Mouse (Mus musculus) right cerebral cortex, postnatal 14 days (tissue): Measurements from ENCODE around the gene F11r.

Experiments used
- DNase-seq: peaks from one replicate; pipeline ENCODE4 v3.0.0; 2022

F11r gene

GRCm38 (mm10) chr1:171439072-171439471, 1.7 kb downstream of the F11r start:
- no peak for DNase-seq

DNA sequence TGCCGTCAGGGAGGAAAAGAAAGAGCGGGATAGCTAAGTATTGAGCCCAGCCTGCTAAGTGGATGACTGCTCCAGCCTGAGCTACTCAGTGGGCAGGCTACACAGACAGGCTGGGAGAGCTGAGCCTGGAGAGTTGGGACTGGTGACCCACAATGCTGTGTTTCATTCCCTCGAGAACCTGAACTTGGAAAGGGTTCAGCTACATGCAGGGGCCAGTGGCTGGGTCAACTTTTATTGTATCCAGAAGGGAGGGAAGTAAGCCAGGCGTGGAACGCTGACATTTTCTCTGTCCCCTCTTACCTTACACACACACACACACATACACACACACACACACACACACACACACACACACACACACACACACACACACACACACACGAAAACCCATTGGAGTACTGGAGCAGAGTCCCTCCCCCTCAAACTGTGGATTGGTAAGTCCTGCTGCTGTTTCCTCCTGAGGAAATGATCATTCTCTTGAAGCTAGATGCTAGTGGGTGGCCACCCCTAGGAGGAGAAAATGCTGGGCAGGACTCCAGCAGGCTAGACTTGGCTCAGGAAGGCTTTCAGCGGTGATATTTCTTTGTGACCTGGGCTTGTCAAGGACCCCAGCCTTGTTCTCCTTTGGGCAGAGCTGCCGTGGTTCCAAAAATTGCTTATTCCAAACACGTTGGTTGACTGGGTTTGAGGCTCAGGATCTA, 2.8 kb downstream of the F11r start:
- no peak for DNase-seq

DNA sequence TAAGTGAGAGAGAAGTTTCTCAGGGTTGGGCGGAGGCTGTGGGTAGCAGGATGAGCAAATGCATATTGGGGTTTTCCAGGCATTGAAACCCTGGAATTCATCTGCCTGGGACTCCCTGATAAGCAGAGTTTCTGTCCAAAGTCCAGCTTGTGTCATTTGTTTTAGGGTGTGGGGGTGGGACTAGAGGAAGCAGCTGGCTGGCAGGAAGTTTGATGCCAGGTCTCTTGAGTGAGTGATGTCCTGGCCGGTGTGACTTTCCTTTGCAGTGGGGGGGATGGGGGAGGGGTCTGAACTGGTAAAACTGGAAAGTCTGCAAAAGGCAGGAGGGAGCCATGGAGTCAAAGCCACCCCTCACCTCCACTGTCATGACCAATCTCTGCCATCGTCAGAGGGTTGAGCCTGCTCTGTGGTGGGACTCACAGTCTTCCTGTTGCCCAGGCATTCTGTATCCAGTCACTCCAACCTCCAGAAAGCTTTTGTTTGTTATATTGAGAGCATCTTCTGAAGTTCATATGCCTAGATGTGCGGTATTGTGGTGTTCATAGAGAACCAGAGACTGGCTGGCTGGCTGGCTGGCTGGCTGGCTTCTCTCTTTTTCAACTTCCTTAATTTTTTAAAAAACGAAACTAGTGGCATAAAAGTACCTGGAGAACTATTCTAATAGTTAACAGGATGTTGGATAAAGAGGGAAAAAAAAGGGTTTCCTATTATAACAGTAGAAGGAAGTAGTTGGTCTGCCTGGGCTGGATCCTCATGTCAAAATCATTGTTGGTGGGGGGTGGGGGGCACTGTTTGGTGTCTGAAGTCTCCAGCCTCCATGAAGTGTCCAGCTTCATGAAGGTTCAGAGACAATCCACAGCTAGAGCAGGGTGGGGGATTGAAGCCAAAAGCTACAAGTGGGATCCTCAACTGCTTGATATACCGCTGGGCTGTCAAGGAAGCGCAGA, 4.4 kb downstream of the F11r start:
- no peak for DNase-seq

DNA sequence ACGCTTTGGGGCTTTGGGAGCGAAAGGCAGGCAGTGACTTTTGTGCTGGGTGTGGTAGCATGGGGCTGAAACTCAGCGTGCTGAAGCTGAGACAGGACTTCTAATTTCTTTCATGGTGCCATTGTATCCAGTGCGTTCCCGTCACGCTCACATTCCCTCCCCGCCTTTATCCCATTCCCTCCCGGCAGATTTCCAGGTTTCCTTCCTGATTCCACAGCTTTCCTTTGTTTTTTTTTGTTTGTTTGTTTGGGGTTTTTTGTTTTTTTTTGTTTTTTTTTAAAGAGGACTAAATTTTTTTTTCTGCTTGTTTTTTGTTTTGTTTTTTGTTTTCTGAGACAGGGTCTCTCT, 5.1 kb downstream of the F11r start:
- no peak for DNase-seq

- DNase-seq: no peak
Measured at GRCm38 (mm10) chr1:171445050-171445449, 7.7 kb downstream of the F11r start.

DNA sequence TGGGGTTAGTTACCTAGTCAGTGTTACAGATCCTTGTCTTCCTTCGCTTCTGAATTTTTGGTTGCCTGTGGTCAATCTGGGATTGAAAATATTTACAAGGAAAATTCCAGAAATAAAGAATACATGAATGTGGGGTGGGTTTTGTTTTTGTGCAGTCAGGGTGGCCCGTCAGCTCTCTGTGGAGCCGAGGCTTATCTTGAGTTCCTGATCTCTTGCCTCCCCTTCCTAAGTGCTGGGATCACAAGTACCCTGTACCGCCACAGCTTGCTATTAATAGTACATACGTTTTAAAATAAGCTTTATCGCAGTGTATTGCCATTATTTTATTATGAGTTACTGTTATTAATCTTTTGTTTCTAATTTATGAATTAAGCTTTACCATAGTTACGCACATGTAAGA, 9.5 kb downstream of the F11r start:
- no peak for DNase-seq

- DNase-seq: no peak
Measured at GRCm38 (mm10) chr1:171447692-171448091, 10.4 kb downstream of the F11r start.

DNA sequence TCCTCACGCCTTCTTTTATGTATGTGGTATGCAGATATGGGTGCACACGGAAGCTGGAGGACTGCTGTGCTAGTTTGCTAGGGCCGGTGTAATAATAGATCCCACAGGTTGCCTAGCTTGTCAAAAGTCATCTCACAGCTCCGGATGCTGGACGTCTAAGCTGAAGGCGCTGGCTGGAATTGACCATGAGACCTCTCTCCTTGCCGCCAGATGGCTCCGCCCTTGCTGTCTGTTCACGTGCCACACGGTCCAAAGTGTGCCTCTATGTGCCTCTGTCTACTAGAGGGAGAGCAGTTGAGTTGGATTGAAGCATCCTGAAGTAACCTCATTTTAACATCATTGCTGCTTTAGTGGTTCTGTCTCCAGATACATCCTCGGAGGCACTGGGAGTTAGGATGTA, 12.7 kb downstream of the F11r start:
- DNase-seq: no peak

DNA sequence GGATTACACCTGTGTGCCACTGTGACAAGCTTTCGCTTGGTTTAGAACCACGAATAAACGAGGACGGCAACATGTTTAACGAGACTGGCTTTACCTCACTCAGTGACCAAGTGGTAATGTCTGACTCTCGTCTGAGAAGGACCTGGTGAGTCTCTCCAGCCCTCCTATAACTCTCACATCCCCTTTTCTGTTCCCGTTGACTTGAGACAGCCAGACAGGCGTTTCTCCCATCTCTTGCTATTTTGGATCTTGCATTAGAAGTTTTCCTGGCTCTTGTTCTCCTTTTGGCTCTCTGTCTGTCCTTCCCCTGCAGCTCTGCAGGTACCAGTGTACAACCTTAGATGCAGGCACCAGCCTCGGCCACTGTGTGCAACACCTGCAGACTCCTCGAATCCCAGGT, 13.7 kb downstream of the F11r start:
- DNase-seq: no peak

DNA sequence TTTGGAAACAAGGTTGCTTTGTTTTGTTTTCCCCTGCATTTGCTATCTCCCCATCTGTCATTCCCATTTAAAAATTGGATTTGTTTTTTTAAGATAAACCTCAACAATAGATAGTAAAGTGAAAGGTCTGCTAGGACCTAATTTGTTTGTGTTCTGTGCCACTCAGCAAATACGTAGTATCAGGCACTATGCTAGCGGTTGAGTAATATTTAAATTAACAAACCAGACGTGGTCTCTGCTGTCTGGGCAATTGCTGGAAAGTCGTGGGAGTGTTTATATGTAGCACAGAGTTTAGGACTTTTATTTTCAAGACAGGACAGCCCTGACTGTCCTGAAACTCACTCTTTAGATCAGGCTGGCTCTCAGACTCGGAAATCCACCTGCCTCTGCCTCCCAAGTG, 15.2 kb downstream of the F11r start:
- DNase-seq: no peak

DNA sequence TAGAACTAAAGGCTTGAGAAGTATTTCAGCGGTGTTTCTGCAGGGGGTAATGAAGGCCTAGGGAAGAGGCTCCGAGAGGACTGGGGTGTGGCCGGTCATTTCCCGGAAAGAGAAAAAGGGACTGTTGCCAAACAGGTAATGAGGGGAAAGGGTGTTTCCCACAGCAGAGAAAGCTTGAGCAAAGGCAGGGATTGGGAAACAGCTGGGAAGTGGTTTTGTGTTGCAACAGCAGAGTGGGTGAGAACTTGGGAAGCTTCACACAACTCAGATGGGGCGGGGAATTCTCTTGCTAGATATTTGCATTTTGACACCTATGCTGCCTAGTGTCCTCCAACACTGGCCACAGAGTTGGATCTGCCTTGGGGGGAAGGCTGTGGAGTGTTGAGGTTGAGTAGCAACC, 15.6 kb downstream of the F11r start:
- DNase-seq: no peak

- DNase-seq: no peak
Measured at GRCm38 (mm10) chr1:171454926-171455325, 17.6 kb downstream of the F11r start.

- no peak for DNase-seq
Measured at GRCm38 (mm10) chr1:171457568-171457967, 20.2 kb downstream of the F11r start.

DNA sequence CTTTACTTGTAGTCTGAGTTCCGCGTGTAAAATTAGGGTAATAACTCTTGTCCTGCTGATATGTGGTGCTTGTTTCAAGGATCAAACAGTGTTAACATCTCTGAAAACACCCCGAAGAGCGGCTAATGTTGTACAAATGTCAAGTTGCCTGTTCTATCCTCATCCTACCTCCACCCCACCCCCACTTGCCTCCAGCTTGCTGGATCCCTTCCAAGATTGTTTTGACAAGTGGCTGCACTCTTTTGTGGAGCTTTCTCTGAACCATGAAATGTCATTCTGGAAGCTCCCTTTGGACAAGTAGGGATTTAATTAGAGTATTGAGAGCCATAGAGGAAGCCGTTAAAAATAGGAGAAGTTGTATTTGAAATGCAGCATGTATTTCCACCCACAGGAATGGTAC, 22.5 kb downstream of the F11r start:
- DNase-seq: no peak

DNA sequence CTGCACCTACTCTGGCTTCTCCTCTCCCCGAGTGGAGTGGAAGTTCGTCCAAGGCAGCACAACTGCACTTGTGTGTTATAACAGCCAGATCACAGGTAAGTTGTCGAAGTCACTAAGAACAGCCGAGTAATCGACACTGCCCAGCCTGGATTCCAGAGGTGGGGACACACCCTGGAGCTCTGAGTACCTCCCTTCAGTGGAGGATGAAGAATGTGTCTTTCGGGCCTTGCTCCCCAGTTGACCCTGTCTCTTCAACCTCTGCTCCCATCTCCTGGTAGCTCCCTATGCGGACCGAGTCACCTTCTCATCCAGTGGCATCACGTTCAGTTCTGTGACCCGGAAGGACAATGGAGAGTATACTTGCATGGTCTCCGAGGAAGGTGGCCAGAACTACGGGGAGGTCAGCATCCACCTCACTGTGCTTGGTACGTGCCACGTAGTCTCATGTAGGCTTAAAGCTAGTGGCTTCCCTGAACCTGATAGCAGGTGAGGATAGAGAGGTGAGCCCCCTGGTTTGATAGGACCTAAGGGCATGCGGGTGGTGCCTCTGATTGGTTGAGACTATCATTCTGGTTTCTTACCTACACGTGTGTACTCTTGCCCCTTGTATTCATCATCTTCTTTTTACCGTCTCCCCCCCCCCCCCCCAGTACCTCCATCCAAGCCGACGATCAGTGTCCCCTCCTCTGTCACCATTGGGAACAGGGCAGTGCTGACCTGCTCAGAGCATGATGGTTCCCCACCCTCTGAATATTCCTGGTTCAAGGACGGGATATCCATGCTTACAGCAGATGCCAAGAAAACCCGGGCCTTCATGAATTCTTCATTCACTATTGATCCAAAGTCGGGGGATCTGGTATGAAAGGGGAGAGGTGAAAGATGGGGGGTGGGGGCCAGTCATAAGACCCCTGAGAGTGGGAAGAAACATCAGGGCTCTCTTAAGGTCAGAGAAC, 23.5 kb downstream of the F11r start:
- DNase-seq: no peak

DNA sequence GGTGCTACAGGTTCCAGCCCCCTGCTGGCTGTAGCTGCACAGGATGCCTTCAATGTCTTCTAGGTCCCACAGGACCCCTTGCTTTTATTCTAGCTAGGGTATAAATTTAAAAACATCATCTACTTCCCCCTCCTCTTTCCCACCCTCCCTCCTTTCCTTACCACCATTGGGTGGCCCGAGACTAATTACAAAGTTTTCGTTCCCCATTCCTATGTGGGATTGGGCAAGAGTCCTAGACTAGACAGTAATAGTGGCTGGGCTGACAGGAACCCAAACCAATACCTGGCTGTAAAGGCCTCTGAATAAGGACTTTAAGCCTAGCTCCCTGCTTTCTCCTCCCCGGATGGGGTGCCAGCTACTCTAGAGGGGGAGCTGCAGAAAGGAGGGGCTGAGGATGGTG, 25.8 kb downstream of the F11r start:
- DNase-seq: no peak

- DNase-seq: no peak
Measured at GRCm38 (mm10) chr1:171465749-171466412, 28.5 kb downstream of the F11r start.

DNA sequence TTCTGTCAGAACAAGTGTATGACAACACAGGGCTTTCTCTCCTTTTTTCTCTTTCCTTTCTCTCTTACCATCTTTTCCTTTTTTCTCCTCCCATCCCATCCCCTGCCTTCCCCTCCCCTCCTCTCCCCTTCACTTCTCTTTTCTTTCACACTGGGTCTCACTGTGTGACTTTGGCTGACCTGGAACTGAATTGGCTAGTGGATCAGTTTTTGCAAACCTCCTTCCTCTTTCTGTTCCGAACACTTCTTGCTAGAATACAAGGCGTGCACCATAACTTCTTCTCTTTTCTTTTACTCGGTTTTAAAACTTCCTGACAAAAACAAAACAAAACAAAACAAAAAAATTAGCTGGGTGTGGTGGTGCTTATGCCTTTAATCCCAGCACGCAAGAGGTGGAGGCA, 29.2 kb downstream of the F11r start:
- DNase-seq: no peak

- DNase-seq: no peak
Measured at GRCm38 (mm10) chr1:171469678-171470077, 32.3 kb downstream of the F11r start.

DNA sequence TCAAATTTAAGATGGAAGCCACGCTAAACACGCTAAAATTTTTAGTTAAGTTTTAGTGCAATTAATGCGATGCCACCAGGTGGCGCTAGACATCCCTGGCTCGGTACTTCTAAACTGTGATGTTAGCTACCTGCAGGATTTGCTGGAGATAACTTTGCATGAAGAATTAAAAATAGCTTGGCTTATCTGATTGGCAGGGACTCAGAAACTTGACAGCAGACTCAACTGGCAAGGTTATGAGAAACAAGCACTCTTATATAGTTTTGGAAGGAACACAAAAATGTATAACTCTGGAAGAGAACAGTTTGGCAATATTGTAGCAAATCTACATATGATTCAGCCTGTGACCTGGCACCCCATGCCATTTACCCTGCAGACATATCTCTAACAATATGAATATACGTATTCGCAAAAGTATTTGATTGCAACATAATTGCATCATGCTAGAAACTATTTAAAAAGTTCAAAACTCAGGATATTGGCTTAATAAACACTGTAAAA, 33.1 kb downstream of the F11r start:
- peak; percentile 64 for DNase-seq

DNA sequence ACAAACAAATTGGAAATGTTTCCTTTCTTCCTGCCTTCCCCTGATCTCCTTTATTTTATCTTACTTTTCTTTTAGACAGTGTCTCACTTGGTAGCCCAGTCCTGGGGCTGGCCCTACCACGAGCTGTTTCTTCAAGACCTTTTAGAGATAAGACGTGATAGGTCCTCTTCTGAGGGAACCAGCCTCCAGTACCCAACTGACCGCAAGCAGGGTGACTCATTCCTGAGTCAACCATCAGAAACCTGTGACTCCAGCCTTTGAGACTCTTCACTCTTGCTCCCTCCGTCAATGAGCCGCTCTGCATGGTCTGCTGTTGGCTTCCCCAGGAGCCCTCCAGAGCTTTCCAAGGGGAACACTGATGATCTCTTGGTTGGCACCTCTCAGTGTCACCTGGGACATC, 33.6 kb downstream of the F11r start:
- no peak for DNase-seq

GRCm38 (mm10) chr1:171471452-171471851, 34.1 kb downstream of the F11r start:
- no peak for DNase-seq
